Mouse (Mus musculus) cortical plate, adult 2 months (tissue): ENCODE measurements around the gene Scamp3. TPM values are rescaled to one million over a fixed set of nuclear protein-coding genes. Genes with fewer than 3 reads are reported as not detected.

Experiments
- H3K27ac ChIP-seq: fragments of 200-500 bp; 2 replicates; pipeline ENCODE4 v1.5.1; 2012; ENCODE audit warnings: low read length, control low read depth, inconsistent platforms; ENCODE audit not compliant: insufficient read depth
- H3K4me1 ChIP-seq: fragments of 200-500 bp; 2 replicates; pipeline ENCODE4 v1.6.1; 2011; ENCODE audit warnings: low read length; ENCODE audit not compliant: control insufficient read depth, insufficient read depth
- H3K4me3 ChIP-seq: fragments of 200-500 bp; 2 replicates; pipeline ENCODE4 v1.5.1; 2011; ENCODE audit warnings: mild to moderate bottlenecking, low read length, control low read depth; ENCODE audit not compliant: insufficient read depth
- CTCF ChIP-seq: fragments of 200-500 bp; IDR thresholded peaks from 2 replicates; pipeline ENCODE4 v1.5.1; 2011; ENCODE audit warnings: mild to moderate bottlenecking, control low read depth, low read length; ENCODE audit not compliant: insufficient read depth; ENCODE audit errors: extremely low read depth
- POLR2A ChIP-seq: fragments of 200-500 bp; IDR thresholded peaks from 2 replicates; pipeline ENCODE4 v1.6.1; 2011; ENCODE audit warnings: mild to moderate bottlenecking, low read length, control low read depth; ENCODE audit not compliant: insufficient read depth; ENCODE audit errors: extremely low read depth
- polyA plus RNA-seq: library from polyadenylated mRNA; depleted of rRNA; stranded (reverse); fragments of >200 nt; gene quantifications from 2 replicates; pipeline ENCODE4 v1.2.3, GENCODE M21; 2012

Gene Scamp3
- polyA plus RNA-seq, 1 experiment, result 95.7 TPM

- no peaks in the 10 kb centered on the region; the same call in 1 of the 2 replicates for H3K4me1 ChIP-seq
- TF ChIP-seq CTCF (no peak), POLR2A (no peak)
- no peak overlapping the region for H3K27ac ChIP-seq
- H3K4me3 ChIP-seq, result no peak overlapping the region
Observed at GRCm38 (mm10) chr3:89181749-89182500, 4.7 kb downstream of the Scamp3 start.

GRCm38 (mm10) chr3:89182531-89183057 lies 5.3 kb downstream of the Scamp3 start:
- Histone ChIP-seq H3K27ac (no peak overlapping the region), H3K4me3 (peak overlapping the region; percentile 59; the same call in 1 of the 2 replicates), H3K4me1 (no peaks in the 10 kb centered on the region; the same call in 1 of the 2 replicates)
- TF ChIP-seq POLR2A (no peak), CTCF (no peak)

- Histone ChIP-seq H3K4me3 (peak within 1 kb of the TSS; percentile 59), H3K27ac (peak within 1 kb of the TSS; percentile 29), H3K4me1 (no peaks in the 10 kb centered on the region; the same call in 1 of the 2 replicates)
- peak; percentile 94 for TF ChIP-seq POLR2A
- TF ChIP-seq CTCF, result no peak
Observed at GRCm38 (mm10) chr3:89183058-89183958, 6.0 kb downstream of the Scamp3 start, which contains the start of gene Fam189b. Gene Fam189b, plus strand, starts transcription at chr3:89183143.

- no peak for TF ChIP-seq POLR2A
- TF ChIP-seq CTCF, result no peak
- H3K4me3 ChIP-seq, result peak overlapping the region; percentile 59
- H3K27ac ChIP-seq, result peak overlapping the region; percentile 29; the same call in 1 of the 2 replicates
- H3K4me1 ChIP-seq, result no peaks in the 10 kb centered on the region
Observed at GRCm38 (mm10) chr3:89183959-89184315, 6.7 kb downstream of the Scamp3 start.

GRCm38 (mm10) chr3:89187197-89187596 lies 9.9 kb downstream of the Scamp3 start:
- Histone ChIP-seq H3K4me3 (no peak overlapping the region), H3K27ac (no peak overlapping the region), H3K4me1 (no peaks in the 10 kb centered on the region)
- no peak for TF ChIP-seq POLR2A
- no peak for TF ChIP-seq CTCF

- no peak overlapping the region for H3K4me3 ChIP-seq
- H3K27ac ChIP-seq, result no peak overlapping the region
- TF ChIP-seq POLR2A, result no peak
- TF ChIP-seq CTCF, result no peak
- no peaks in the 10 kb centered on the region for H3K4me1 ChIP-seq
Observed at GRCm38 (mm10) chr3:89187690-89188477, 10.6 kb downstream of the Scamp3 start.

GRCm38 (mm10) chr3:89188478-89188875 lies 11.2 kb downstream of the Scamp3 start:
- Histone ChIP-seq H3K4me1 (no peaks in the 10 kb centered on the region), H3K4me3 (no peak overlapping the region), H3K27ac (no peak overlapping the region)
- no peak for TF ChIP-seq POLR2A
- TF ChIP-seq CTCF, result no peak

GRCm38 (mm10) chr3:89190436-89190835 lies 13.2 kb downstream of the Scamp3 start:
- no peaks in the 10 kb centered on the region for H3K4me1 ChIP-seq
- TF ChIP-seq CTCF, result no peak
- TF ChIP-seq POLR2A, result no peak
- H3K27ac ChIP-seq, result no peak overlapping the region
- no peak overlapping the region for H3K4me3 ChIP-seq

- Histone ChIP-seq H3K4me1 (no peaks in the 10 kb centered on the region), H3K4me3 (no peak overlapping the region), H3K27ac (no peak overlapping the region)
- no peak for TF ChIP-seq POLR2A
- TF ChIP-seq CTCF, result no peak
Observed at GRCm38 (mm10) chr3:89193351-89193750, 16.1 kb downstream of the Scamp3 start.
